Mouse (Mus musculus): ENCODE measurements around the gene Rgs7bp.

DNA sequence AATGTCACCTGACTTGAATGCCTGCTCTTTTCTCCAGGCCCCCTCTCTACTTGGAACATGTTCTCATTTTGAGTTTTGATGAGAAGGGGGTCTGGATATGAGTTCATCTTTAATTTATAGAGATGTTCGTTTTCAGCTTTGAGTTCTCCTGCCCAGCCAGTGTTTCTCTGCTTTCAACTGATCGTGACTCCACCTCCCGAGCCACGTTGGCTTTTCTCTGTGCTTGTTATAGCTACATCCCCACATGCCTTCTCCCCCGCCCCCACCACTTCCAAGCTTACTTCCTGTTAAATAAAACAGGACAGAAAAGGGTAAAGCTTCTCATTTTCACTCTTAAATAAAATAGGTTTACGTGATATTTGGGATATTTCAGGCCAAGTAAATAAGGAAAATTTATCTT lies 3.3 kb downstream of the Rgs7bp start:
- TF ChIP-seq GATA1 (IDR thresholded peaks at IDR 0.05; ENCODE audit: borderline replicate concordance, low read length) (no peak), FLI1 (IDR thresholded peaks at IDR 0.05; ENCODE audit: low read length) (no peak)

Measured in megakaryocyte, embryonic 14.5 days (primary cell).